Mouse (Mus musculus) layer of hippocampus, adult 2 months (tissue): ENCODE data around the gene Tmem242. TPM values are rescaled to one million over a fixed set of nuclear protein-coding genes. Genes with fewer than 3 reads are reported as not detected.

Experiments used
- DNase-seq, 2 experiments: peaks; one replicate each; pipeline ENCODE4 v3.0.0; 2022; ENCODE audit warnings: low spot score in 2 of 2
- H3K27ac ChIP-seq: fragments of 200-600 bp; 2 replicates; pipeline ENCODE4 v1.8.1; 2022
- H3K4me3 ChIP-seq: fragments of 200-600 bp; 2 replicates; pipeline ENCODE4 v1.8.1; 2022; ENCODE audit warnings: mild to moderate bottlenecking
- CTCF ChIP-seq: fragments of 200-600 bp; conservative IDR thresholded peaks from 2 replicates; pipeline ENCODE4 v1.8.1; 2022; ENCODE audit warnings: antibody characterized with exemption, mild to moderate bottlenecking, moderate library complexity
- total RNA-seq, 2 experiments: library from RNA; stranded (reverse); gene quantifications; 2 replicates each; pipeline ENCODE4 v1.2.3; 2021

Gene Tmem242
- total RNA-seq, 2 experiments from 2014 or later = 75.2 to 77.0 TPM

GRCm38 (mm10) chr17:5439831-5440158 lies 264 bp downstream of the Tmem242 start:
- Histone ChIP-seq H3K27ac (peak overlapping the region; percentile 97), H3K4me3 (peak overlapping the region; percentile 88)
- no peak for DNase-seq
- no peak for TF ChIP-seq CTCF

DNA sequence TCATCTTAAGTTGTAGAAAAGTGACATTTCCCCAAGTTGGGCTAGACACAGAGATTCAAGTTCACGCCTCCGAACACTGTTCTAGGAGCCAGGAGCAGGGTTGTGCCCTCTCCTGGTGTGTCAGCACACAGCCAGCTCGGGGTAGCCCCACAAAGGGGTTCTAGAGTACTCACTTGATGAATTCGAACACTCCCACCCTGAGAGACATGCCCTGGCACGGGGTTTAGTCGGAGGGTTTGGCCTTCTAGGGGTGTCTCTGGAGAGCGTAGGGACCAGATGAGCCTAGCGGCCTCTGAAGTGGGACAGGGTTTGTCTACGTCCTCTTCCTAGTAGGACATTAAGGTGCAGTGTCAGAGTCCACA lies 10.3 kb downstream of the Tmem242 start:
- no peak for DNase-seq
- no peak; the same call in 1 of the 2 replicates for TF ChIP-seq CTCF
- Histone ChIP-seq H3K27ac (no peak overlapping the region), H3K4me3 (no peak overlapping the region)

- peak; percentile 99 for TF ChIP-seq CTCF
- no peak overlapping the region for H3K27ac ChIP-seq
- peak; percentile 92 to 96 for DNase-seq
- no peak overlapping the region for H3K4me3 ChIP-seq
Observed at GRCm38 (mm10) chr17:5429090-5429771, 10.8 kb downstream of the Tmem242 start.

DNA sequence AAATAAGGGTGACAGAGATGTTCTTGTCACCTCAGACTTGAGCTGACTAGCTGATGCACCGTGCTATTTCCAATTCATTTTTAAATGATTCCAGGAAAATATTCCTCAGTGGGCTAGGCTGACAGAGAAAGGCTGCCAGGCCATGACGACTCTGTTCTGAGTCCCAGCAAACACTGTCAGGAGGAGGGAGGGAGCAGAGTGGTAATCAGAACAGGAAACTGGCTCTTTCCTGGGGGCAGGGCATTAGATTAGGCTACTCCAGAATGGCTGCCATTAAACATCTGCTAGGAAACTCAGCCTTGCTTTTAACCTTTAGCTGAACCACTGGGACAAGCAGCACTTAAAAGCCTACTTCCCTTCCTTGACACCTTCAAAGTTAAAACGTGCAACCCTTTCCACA lies 14.9 kb downstream of the Tmem242 start:
- no peak overlapping the region for H3K4me3 ChIP-seq
- DNase-seq = no peak
- no peak for TF ChIP-seq CTCF
- H3K27ac ChIP-seq = no peak overlapping the region

- Histone ChIP-seq H3K27ac (no peak overlapping the region), H3K4me3 (no peak overlapping the region)
- no peak for TF ChIP-seq CTCF
- no peak for DNase-seq
Observed at GRCm38 (mm10) chr17:5424156-5424555, 15.9 kb downstream of the Tmem242 start.

GRCm38 (mm10) chr17:5421835-5422234 lies 18.2 kb downstream of the Tmem242 start:
- Histone ChIP-seq H3K4me3 (no peak overlapping the region), H3K27ac (no peak overlapping the region)
- no peak for TF ChIP-seq CTCF
- DNase-seq = no peak

- no peak overlapping the region for H3K4me3 ChIP-seq
- no peak for TF ChIP-seq CTCF
- H3K27ac ChIP-seq = no peak overlapping the region
- DNase-seq = no peak
Observed at GRCm38 (mm10) chr17:5419771-5420518, 20.1 kb downstream of the Tmem242 start.

- Histone ChIP-seq H3K27ac (no peak overlapping the region), H3K4me3 (no peak overlapping the region)
- TF ChIP-seq CTCF = no peak
- DNase-seq = no peak
Observed at GRCm38 (mm10) chr17:5419056-5419455, 21.0 kb downstream of the Tmem242 start.

DNA sequence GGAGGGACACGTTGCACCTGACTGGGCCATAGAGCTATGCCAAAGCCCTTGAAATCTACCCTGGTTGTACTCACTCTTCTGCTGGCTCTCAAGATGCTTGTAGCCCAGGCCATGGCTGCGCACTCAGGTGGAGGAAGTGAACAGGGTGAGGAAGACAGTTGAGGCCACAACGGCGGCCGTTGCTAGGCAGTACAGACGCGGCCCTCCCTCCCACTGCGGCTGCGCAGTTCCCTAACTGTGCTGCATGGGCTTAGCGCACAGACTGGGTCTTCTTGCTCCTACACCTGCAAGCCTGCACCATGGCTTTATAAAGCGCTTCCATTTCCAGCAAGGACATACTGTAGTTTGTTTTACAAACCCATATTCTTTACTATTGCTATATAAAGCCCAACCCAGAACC lies 21.5 kb downstream of the Tmem242 start, which contains the start of gene Ldhal6b:
Gene Ldhal6b (minus strand): TSS at position 223 of the 400 bp plus-strand sequence.
- TF ChIP-seq CTCF = no peak
- Histone ChIP-seq H3K4me3 (no peak within 1 kb of the TSS), H3K27ac (no peak within 1 kb of the TSS)
- DNase-seq = no peak

GRCm38 (mm10) chr17:5416518-5416917 lies 23.5 kb downstream of the Tmem242 start:
- DNase-seq = no peak
- no peak overlapping the region for H3K27ac ChIP-seq
- no peak overlapping the region for H3K4me3 ChIP-seq
- no peak for TF ChIP-seq CTCF

- TF ChIP-seq CTCF = no peak
- no peak for DNase-seq
- Histone ChIP-seq H3K4me3 (no peak overlapping the region), H3K27ac (no peak overlapping the region)
Observed at GRCm38 (mm10) chr17:5414041-5414440, 26.0 kb downstream of the Tmem242 start.

GRCm38 (mm10) chr17:5413350-5413749 lies 26.7 kb downstream of the Tmem242 start:
- DNase-seq = no peak
- Histone ChIP-seq H3K27ac (no peak overlapping the region), H3K4me3 (no peak overlapping the region)
- TF ChIP-seq CTCF = no peak

GRCm38 (mm10) chr17:5412740-5413139 lies 27.3 kb downstream of the Tmem242 start:
- no peak for TF ChIP-seq CTCF
- DNase-seq = no peak

DNA sequence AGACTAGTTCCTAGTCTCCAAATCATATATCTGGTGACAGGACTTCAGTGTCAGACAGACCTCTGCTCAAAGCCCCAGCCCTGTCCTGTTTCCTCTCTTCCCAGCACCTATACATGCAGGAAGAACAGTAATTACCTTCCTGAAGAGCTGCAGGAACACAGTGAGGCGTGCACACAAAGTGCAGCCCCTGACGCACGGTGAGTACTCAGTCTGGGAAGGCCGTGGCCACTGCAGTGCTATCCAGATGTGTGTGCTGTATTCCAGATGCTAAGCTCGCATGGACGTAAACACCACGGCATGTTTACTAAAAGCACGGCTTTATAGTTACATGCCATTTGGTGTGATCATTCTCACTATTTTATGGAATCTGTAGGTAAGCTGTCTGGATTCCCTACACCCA lies 27.8 kb downstream of the Tmem242 start:
- TF ChIP-seq CTCF = no peak
- DNase-seq = no peak
- H3K27ac ChIP-seq = no peak overlapping the region
- H3K4me3 ChIP-seq = no peak overlapping the region

More at GRCm38 (mm10) chr17:5412740-5413139, 27.3 kb downstream of the Tmem242 start:
- Histone ChIP-seq H3K27ac (no peak overlapping the region), H3K4me3 (no peak overlapping the region)
